Mouse (Mus musculus): ENCODE results near the gene Brf1.

Brf1 gene

GRCm38 (mm10) chr12:113000294-113001132 is at the start of gene Brf1:
TSS of gene Brf1 (minus strand) at chr12:113000704.
- DNase-seq, result peak; percentile 98

DNA sequence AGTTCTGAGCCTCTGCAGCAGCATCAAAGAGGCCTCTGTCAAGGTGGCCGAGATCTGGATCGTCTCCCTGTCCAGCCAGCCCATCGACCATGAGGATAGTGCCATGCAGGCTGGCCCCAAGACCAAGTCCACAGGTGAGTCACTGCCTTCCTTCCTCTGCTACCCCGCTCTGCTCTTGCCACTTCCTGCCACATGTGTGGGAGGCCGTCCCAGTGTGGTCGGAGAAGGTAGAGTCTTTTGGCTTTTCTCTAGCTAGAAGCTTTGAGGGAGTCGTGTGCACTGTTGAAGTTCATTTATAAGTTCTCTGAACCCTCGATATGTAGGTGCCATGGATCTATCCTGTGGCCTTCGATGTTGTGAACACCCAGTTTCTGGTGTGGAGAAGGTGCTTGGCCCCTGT is 49.3 kb upstream of the Brf1 start:
- DNase-seq, result no peak

DNA sequence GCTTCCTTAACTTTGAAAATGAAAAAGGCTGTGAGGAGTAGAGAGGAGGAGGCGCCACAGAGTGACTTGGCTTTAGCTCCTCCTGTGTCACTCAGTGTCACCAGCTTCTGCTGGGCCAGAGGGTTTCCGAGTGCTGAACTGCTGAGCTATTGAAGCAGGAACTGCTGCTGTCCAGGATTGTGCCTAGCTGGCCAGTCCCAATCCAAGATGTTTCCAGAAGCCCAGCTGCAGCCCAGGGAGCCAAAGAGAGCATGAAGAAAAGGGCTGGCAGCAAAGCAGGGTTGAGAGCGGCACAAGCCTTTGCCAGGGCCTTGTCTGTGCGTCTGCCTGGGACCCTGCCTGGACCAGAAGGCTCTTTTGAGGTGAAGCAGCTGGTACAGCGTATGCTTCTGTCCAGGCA is 47.6 kb upstream of the Brf1 start:
- DNase-seq, result no peak

GRCm38 (mm10) chr12:113046861-113047260 is 46.4 kb upstream of the Brf1 start:
- DNase-seq, result no peak

DNA sequence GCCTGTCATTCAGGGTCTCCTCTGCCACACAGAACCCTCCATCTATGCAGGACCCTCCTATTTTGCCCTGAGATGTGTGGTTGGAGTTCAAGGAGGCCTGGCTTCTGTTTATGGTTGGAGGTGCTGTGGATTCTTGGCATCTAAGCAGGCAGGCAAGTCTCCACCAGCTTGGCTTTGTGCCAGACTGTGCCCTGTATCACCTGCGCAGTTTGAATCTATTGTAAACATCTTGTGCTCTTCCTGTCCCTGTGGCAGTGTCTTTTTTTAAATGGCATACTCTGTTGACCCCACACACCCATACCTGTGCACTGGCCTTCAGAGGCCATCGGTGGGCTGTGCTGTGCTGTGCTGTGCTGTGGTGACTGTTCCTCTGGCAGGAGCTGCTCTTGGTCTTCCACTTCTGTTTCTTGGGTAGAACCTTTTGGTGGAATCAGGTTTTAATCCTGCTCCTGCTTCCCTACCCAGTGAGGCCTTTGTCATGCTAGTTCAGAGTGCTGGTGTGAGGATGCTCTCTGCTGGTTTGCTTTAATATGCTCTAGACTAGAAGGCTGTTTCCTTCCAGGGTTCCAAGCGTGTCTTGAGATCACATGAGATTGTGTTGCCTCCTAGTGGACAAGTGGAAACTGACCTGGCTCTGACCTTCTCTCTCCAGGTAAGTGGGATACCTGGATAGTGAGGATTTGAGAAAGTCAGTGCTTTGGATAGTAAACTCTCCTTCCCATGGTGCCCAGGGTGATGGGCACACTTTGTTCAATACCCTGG is 44.6 kb upstream of the Brf1 start:
- peak; percentile 62 to 77 for DNase-seq

- no peak for DNase-seq
Observed at GRCm38 (mm10) chr12:113042543-113042942, 42.0 kb upstream of the Brf1 start.

DNA sequence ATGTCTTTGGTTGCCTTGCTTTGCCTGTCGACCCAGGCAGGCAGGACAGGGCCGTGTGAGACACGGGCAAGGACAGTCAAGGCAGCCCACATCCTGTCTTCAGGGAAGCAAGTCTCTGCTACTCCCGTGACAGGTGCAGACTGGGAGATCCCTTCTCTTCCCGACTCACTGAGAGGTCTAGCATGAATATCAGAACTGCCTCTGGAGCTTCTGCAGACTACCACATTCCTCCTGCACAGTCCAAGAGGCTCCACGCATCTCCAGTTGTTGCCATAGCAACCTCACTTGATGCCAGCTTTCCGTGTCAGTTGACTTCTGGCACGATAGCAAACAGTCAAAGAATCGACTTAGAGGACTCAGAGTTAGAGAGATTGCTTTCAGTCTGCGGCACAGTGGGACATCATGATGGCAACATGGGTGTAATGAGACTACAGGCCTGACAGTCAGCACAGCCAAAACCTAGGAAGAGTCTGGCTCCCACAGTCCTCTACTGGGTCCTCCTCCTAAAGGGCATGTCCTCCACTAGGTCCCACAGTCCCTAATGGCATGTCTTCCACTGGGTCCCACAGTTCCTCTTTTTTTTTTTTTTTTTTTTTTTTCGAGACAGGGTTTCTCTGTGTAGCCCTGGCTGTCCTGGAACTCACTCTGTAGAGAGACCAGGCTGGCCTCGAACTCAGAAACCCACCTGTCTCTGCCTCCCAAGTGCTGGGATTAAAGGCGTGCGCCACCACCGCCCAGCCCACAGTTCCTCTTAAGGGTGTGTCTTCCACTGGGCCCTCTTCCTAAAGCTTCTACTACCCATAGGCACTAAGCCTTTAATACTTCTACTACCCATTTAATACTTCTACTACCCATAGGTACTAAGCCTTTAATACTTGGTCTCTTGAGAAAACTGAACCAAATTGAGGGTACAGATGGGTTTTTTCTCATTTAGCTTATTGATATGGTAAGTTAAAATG is 41.3 kb upstream of the Brf1 start:
- peak; percentile 41 to 64 for DNase-seq

DNA sequence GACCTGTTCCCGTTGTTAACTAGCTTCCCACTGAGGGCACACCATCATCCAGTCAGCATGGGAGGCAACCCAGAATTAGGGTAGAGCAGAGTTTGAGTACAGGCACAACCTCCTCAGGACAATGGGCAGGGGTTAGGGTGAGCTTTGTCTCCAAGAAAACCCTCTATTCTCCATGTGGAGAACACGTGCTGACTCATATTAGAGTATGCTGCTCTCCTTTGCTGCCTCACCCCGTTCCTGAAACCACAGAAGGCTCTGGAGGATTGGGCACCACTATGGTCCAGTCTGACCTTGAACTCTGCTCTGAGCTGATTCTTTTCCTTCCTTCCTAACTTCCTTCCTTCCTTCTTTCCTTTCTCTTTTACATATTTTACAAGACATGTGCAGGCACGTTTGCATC is 37.9 kb upstream of the Brf1 start:
- DNase-seq, result no peak

DNA sequence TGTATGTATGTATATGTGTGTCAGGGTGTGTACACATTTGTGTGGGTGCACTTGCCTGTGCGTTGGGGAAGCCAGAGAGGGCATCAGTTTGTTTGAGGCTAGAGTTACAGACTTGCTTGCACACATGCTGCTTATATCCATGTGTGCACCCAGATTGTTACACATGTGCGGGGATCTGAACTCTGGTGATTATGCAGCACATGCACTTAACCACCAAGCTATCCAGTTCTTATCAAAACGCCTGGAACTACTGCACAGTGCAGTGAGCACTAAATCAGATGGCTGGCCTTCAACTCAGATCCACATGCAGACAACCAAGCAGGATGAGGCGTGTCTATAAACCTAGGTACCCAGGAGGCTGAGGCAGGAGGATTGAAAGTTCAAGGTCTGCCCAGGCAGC is 36.5 kb upstream of the Brf1 start:
- DNase-seq, result no peak

DNA sequence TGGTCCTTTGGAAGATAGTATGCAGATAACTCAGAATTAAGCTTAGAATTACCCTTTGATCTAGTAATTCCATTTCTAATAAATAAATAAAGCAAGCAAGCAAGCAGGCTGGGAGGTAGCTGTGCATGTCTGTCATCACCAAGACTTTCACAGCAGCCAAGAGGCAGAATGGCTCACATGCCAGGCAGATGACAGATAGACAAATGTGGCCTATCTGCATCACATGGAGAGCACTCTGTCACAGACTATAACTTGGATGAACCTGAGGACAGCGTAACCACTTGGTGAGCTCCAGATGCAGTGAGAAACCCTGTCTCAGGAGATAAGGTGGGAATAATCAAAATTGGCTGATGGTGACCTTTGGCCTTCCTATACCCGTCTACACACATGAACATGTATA is 34.6 kb upstream of the Brf1 start:
- DNase-seq, result no peak

DNA sequence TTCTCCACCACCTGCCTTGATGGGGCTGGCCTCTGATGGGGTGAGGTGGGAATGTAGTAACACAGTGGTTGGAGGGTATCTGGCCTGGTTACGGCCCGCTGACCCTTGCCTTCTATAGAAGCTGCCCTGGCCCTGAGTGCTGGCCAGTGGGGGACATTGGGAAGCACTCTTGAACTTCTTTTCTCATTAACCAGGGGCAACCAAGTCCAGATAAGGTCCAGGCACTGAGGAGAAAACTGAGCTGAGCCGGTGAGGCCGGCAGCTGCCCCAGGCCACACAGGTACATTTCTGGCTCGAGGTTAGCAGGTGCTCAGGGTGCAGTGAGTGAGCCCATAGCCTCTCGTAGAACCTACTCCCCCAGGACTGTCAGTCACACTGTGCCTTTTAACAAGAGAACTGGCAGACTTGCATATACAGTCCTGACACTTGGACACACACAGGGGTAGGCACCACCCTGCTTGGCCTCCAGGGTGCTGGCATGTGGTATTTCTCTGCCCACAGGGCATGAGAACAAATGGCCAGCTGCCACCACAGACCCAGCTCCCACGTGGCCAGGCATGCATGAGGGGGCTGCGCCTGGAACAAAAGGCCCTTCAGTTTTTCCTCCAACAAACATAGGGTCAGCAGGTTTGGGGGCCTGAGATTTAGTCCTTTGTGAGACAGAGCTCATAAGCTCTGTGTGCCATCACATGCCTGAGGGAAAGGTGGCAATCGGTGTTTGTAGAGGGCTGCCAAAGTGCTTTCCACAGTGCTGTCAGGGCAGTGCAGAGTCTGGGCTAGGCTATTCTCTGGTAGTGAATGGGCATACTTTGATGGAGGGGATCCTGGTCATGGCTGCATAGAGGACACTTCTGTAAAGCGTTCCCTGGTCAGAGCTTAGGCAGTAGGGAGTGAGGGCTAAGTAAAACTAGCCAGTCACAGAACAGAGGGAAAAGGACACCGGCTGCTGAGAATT is 32.1 kb upstream of the Brf1 start:
- DNase-seq, result peak; percentile 75 to 89

DNA sequence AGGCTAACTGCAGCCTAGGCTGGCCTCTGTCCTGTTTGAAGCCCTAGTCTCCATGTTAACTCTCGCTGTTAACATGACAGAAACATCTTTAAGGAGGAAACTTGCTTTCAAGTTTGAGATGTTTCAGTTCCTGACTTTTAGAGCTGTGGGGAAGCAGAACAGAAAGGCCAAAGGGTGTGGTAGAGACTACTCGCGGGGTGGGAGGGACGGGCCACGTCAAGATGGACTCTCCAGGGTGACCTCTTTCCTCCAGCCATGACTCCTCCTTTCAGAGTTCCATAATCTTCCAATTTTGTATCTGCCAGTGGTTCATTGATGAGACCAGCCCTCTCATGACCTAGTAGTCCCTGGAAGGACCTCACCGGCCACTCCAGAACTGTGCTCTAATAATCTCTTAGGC is 30.9 kb upstream of the Brf1 start:
- DNase-seq, result no peak

DNA sequence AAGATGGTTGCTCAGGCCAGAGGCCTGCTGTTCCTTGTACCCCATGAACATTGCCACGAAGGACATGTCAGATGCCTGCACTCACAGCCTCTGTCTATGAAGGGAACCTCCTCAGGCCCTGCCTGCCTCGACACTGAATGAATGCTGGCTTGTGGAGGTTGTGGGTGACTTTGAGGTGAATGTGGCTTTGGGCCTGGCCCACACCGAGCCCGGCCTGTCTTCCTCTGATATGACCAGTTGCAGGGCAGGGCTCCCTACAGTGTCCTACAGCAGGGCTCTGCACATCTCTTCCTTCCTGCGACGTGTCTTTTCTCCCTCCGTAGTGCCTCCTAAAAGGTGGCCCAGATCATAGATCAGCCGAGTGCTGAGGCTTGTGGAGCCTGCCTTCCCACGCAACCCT is 30.5 kb upstream of the Brf1 start:
- no peak for DNase-seq

DNA sequence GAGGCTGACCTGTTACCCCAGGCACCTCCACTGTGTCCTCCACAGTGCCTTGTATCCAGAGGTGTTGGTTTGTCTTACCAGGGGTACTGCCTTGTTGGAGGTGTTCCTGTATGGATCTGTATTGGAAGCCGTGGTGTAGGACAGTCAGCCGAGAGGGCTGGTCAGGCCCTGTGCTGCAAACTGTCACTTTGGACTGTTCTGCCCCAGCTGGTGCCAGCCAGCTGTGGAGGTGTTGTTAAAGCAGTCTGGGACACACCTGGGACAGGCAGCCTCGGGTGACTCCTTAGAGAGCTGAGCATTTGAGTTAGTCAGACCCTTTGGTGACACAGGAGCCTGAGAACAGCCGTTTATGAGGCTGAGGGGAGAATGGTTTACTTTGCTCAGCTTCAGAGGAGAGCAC is 29.5 kb upstream of the Brf1 start:
- DNase-seq, result no peak

DNA sequence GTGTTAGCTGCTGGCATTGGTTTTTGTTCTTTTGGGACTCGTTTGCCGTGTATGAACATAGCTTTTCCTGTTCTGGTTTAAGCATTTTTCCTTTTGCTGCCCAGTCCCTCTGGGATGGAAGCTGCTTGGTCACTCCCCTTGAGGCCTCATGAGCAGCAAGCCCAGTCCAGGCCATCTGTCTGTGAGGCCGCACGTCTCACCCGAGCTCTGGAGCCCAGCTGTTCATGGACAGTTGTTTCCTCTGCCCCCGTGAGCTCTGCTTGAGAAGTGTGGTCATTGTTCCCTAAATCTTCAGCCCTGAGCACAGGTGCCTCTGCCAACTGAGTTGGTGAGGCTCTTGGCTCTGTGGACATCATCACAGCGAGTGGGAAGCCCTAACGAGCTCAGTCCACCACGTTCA is 28.4 kb upstream of the Brf1 start:
- DNase-seq, result no peak

GRCm38 (mm10) chr12:113028067-113028466 is 27.6 kb upstream of the Brf1 start:
- DNase-seq, result no peak

DNA sequence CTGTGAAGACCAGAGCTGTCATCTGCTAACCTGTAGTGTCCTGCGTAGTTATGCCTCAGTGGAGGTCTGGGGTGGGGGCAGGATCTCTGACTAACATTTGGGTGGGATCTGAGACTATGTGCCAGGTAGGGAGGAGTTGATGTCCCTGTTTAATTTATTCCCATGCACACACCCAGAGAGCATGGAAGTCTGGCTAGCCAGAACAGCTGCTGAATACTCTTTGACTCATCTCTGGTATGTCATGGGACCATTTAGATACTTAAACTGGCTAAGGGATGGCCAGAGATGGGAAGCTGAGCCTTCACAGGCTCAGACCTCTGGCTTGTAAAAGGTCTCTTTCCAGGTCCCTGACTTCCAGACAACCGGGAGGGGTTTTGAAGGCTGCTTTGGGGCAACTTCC is 27.0 kb upstream of the Brf1 start:
- no peak for DNase-seq

DNA sequence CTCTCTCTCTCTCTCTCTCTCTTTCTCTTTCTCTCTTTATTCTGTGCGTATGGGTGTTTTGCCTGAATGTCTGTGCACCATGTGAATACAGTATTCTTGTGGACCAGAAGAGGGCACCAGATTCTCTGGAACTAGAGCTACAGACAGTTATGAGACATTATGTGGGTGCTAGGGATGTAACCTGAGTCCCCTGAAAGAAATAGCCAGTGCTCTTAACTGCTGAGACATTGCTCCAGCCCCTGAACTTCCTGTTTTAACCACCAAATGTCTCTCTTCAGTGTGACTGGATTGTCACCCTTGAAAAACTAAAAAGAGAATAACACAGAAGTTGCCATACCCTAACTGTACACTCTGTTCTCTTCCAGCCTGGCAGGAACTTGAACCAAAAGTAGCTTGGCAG is 26.1 kb upstream of the Brf1 start:
- DNase-seq, result no peak

DNA sequence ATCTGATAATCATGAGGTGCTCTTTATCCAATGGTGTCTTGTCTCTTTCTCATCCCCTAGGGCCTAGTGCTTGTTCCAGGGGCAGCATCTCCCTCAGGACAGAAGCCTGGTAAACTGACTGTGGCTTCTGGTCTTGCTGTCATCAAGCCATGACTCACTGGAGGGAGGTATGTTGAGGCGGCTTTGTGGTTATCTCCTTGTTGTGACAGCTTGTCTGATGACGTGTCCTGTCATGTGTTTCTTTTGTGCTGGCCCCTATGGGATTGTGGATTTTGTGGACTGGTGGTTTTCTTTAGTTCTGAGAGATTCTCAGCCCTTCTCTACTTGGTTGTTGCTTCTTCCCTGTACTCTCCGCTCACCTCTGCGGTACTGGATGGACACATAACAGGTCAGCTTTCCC is 22.6 kb upstream of the Brf1 start:
- DNase-seq, result no peak

- DNase-seq, result no peak
Observed at GRCm38 (mm10) chr12:113021488-113021887, 21.0 kb upstream of the Brf1 start.

DNA sequence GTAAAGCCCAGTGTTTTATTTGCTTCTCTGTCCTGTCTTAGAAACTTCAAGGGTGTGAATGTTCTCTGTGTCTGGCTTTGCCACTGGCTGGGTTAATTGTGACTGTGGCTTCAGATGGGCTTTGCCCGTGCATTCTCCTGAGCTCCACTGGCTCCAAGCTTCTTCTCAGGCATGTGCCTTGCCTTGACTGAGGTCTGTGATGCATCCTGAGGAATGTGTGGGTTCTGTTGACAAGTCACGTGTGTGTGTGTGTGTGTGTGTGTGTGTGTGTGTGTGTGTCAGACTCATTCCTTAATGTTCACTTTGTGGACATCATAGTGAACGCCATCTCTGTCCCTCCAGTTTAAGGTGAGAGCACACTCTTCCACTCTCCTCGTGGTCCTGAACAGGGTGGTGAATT is 18.3 kb upstream of the Brf1 start:
- no peak for DNase-seq

GRCm38 (mm10) chr12:113017429-113017984 is 17.0 kb upstream of the Brf1 start:
- peak; percentile 44 to 67 for DNase-seq

Data from kidney, postnatal 25 days (tissue).